Mouse (Mus musculus) forebrain, embryonic 16.5 days (tissue): ENCODE data around the gene Ltbp1. TPM values are rescaled to one million over a fixed set of nuclear protein-coding genes. Genes with fewer than 3 reads are reported as not detected.
"Not testable (repeated sequence)": the region's sequence is repeated elsewhere in the genome, so short reads cannot be mapped to it uniquely, and the experiment has no call there.

ENCODE experiments used
- ATAC-seq: fragments of 200-750 bp; cut with Nextera tagmentation; 2 replicates; pipeline ENCODE4 v1.8.0; 2017; ENCODE audit warnings: mild to moderate bottlenecking, moderate library complexity
- H3K27ac ChIP-seq: fragments of 300-500 bp; sonication (generic); 2 replicates; pipeline ENCODE4 v1.5.1; 2014; ENCODE audit warnings: low read length, control low read depth
- H3K27me3 ChIP-seq: fragments of 300-500 bp; sonication (generic); replicated peaks from 2 replicates; pipeline ENCODE4 v1.6.1; 2014; ENCODE audit warnings: low read length; ENCODE audit not compliant: control insufficient read depth, insufficient read depth
- H3K36me3 ChIP-seq: fragments of 300-500 bp; sonication (generic); 2 replicates; pipeline ENCODE4 v1.6.1; 2014; ENCODE audit not compliant: control insufficient read depth, insufficient read depth
- H3K4me1 ChIP-seq: fragments of 300-500 bp; sonication (generic); replicated peaks from 2 replicates; pipeline ENCODE4 v1.6.1; 2014; ENCODE audit warnings: low read length; ENCODE audit not compliant: control insufficient read depth, insufficient read depth
- H3K4me2 ChIP-seq: fragments of 300-500 bp; sonication (generic); 2 replicates; pipeline ENCODE4 v1.6.1; 2014; ENCODE audit warnings: mild to moderate bottlenecking, low read length, control low read depth
- H3K4me3 ChIP-seq: fragments of 300-500 bp; sonication (generic); replicated peaks from 2 replicates; pipeline ENCODE4 v1.5.1; 2014; ENCODE audit warnings: mild to moderate bottlenecking, low read length, control low read depth
- H3K9ac ChIP-seq: fragments of 300-500 bp; sonication (generic); replicated peaks from 2 replicates; pipeline ENCODE4 v1.6.1; 2014; ENCODE audit warnings: low read depth, low read length, control low read depth
- H3K9me3 ChIP-seq: fragments of 300-500 bp; sonication (generic); 2 replicates; pipeline ENCODE4 v1.6.1; 2016; ENCODE audit warnings: low read length; ENCODE audit not compliant: control insufficient read depth
- WGBS: fragments of 180-500 bp; shearing (Covaris S2); extraction: QIAGEN DNeasy Blood & Tissue Kit; methylation state at CpG from one replicate; pipeline ENCODE4 v1.1.7; 2014; 5-methylcytosine and 5-hydroxymethylcytosine counted together
- polyA plus RNA-seq: library from polyadenylated mRNA; unstranded; fragments of >200 nt; fragmentation: Nextera tagmentation; extraction: Ambion mirVana; gene quantifications from 2 replicates; pipeline ENCODE4 v1.2.1, GENCODE M21; 2015

Gene Ltbp1
- polyA plus RNA-seq, 1 experiment from 2014 or later: 2.3 TPM

GRCm38 (mm10) chr17:75139731-75140130 is 134.4 kb downstream of the Ltbp1 start:
- no peak overlapping the region for H3K27ac ChIP-seq
- H3K36me3 ChIP-seq: no peaks in the 10 kb centered on the region
- no peak for ATAC-seq
- WGBS: 92% methylated on average over 2 of the region's 2 CpGs
- H3K9me3 ChIP-seq: no peaks in the 10 kb centered on the region
- no peaks in the 10 kb centered on the region for H3K27me3 ChIP-seq
- no peak overlapping the region for H3K4me2 ChIP-seq
- no peaks in the 10 kb centered on the region for H3K4me1 ChIP-seq
- H3K4me3 ChIP-seq: no peak overlapping the region
- no peak overlapping the region for H3K9ac ChIP-seq

GRCm38 (mm10) chr17:75142845-75143244 is 137.5 kb downstream of the Ltbp1 start:
- H3K4me3 ChIP-seq, H3K4me2 ChIP-seq, H3K4me1 ChIP-seq, H3K36me3 ChIP-seq, H3K27ac ChIP-seq, H3K27me3 ChIP-seq, H3K9me3 ChIP-seq, H3K9ac ChIP-seq, ATAC-seq: not testable (repeated sequence)
- 90% methylated on average over 7 of the region's 7 CpGs for WGBS

GRCm38 (mm10) chr17:75143927-75144326 is 138.6 kb downstream of the Ltbp1 start:
- no peak overlapping the region for H3K4me2 ChIP-seq
- no peak for ATAC-seq

GRCm38 (mm10) chr17:75147218-75147617 is 141.8 kb downstream of the Ltbp1 start:
- ATAC-seq: no peak
- Histone ChIP-seq H3K4me2 (no peak overlapping the region), H3K27ac (no peak overlapping the region), H3K27me3 (no peaks in the 10 kb centered on the region), H3K4me1 (no peaks in the 10 kb centered on the region), H3K9me3 (no peaks in the 10 kb centered on the region), H3K36me3 (no peaks in the 10 kb centered on the region), H3K9ac (no peak overlapping the region), H3K4me3 (no peak overlapping the region)
- WGBS: 95% methylated on average over 4 of the region's 4 CpGs

More at GRCm38 (mm10) chr17:75143927-75144326, 138.6 kb downstream of the Ltbp1 start:
- Histone ChIP-seq H3K36me3 (no peaks in the 10 kb centered on the region), H3K27ac (no peak overlapping the region), H3K9me3 (no peaks in the 10 kb centered on the region), H3K4me3 (no peak overlapping the region), H3K27me3 (no peaks in the 10 kb centered on the region), H3K9ac (no peak overlapping the region), H3K4me1 (no peaks in the 10 kb centered on the region)
- WGBS: 45% methylated on average over 6 of the region's 6 CpGs

GRCm38 (mm10) chr17:75151800-75152199 is 146.4 kb downstream of the Ltbp1 start:
- ATAC-seq: no peak
- 86% methylated on average over 9 of the region's 9 CpGs for WGBS
- H3K9ac ChIP-seq: no peak overlapping the region
- H3K36me3 ChIP-seq: no peaks in the 10 kb centered on the region
- H3K9me3 ChIP-seq: no peaks in the 10 kb centered on the region
- H3K27ac ChIP-seq: no peak overlapping the region
- H3K4me2 ChIP-seq: no peak overlapping the region
- no peak overlapping the region for H3K4me3 ChIP-seq
- no peaks in the 10 kb centered on the region for H3K27me3 ChIP-seq
- no peaks in the 10 kb centered on the region for H3K4me1 ChIP-seq

- H3K9me3 ChIP-seq: no peaks in the 10 kb centered on the region
- no peaks in the 10 kb centered on the region for H3K36me3 ChIP-seq
- no peak overlapping the region for H3K27ac ChIP-seq
- H3K4me2 ChIP-seq: no peak overlapping the region
- H3K9ac ChIP-seq: no peak overlapping the region
- no peaks in the 10 kb centered on the region for H3K27me3 ChIP-seq
- WGBS: 71% methylated on average over 6 of the region's 6 CpGs
- ATAC-seq: no peak
- no peaks in the 10 kb centered on the region for H3K4me1 ChIP-seq
- no peak overlapping the region for H3K4me3 ChIP-seq
Observed at GRCm38 (mm10) chr17:75153088-75153487, 147.7 kb downstream of the Ltbp1 start.

GRCm38 (mm10) chr17:75158385-75158784 is 153.0 kb downstream of the Ltbp1 start:
- H3K27me3 ChIP-seq: no peaks in the 10 kb centered on the region
- H3K36me3 ChIP-seq: no peaks in the 10 kb centered on the region
- H3K9me3 ChIP-seq: no peaks in the 10 kb centered on the region
- no peak for ATAC-seq
- no peak overlapping the region for H3K9ac ChIP-seq
- H3K4me2 ChIP-seq: no peak overlapping the region
- no peaks in the 10 kb centered on the region for H3K4me1 ChIP-seq
- WGBS: 94% methylated on average over 6 of the region's 6 CpGs
- H3K27ac ChIP-seq: no peak overlapping the region
- H3K4me3 ChIP-seq: no peak overlapping the region

GRCm38 (mm10) chr17:75159066-75159787 is 153.9 kb downstream of the Ltbp1 start:
- Histone ChIP-seq H3K4me3 (no peak overlapping the region), H3K27me3 (no peaks in the 10 kb centered on the region), H3K9ac (no peak overlapping the region), H3K4me1 (no peaks in the 10 kb centered on the region), H3K9me3 (no peaks in the 10 kb centered on the region), H3K27ac (no peak overlapping the region), H3K36me3 (no peaks in the 10 kb centered on the region), H3K4me2 (no peak overlapping the region)
- 92% methylated on average over 8 of the region's 8 CpGs for WGBS
- no peak for ATAC-seq

GRCm38 (mm10) chr17:75161062-75161461 is 155.7 kb downstream of the Ltbp1 start:
- no peak overlapping the region for H3K9ac ChIP-seq

GRCm38 (mm10) chr17:75161931-75162330 is 156.6 kb downstream of the Ltbp1 start:
- H3K4me3 ChIP-seq: no peak overlapping the region
- no peak overlapping the region for H3K27ac ChIP-seq
- no peak overlapping the region for H3K9ac ChIP-seq
- no peaks in the 10 kb centered on the region for H3K36me3 ChIP-seq
- no peaks in the 10 kb centered on the region for H3K9me3 ChIP-seq
- no peak overlapping the region for H3K4me2 ChIP-seq
- WGBS: 77% methylated on average over 4 of the region's 4 CpGs
- no peaks in the 10 kb centered on the region for H3K27me3 ChIP-seq
- no peak for ATAC-seq
- no peaks in the 10 kb centered on the region for H3K4me1 ChIP-seq

More at GRCm38 (mm10) chr17:75161062-75161461, 155.7 kb downstream of the Ltbp1 start:
- no peak overlapping the region for H3K4me3 ChIP-seq
- no peaks in the 10 kb centered on the region for H3K27me3 ChIP-seq
- WGBS: 93% methylated on average over 10 of the region's 10 CpGs
- no peaks in the 10 kb centered on the region for H3K9me3 ChIP-seq
- ATAC-seq: no peak
- no peak overlapping the region for H3K27ac ChIP-seq
- no peak overlapping the region for H3K4me2 ChIP-seq
- no peaks in the 10 kb centered on the region for H3K36me3 ChIP-seq
- H3K4me1 ChIP-seq: no peaks in the 10 kb centered on the region
